Mouse (Mus musculus) thymus, postnatal 4 days (tissue): ENCODE data around the gene Igsf11.

Source experiments
- DNase-seq: peaks from one replicate; pipeline ENCODE4 v3.0.0; 2021

The Igsf11 gene

GRCm38 (mm10) chr16:38892371-38892770 is at the start of gene Igsf11:
TSS of gene Igsf11 (plus strand) at chr16:38892671.
- DNase-seq = no peak

- DNase-seq = peak; percentile 16
These were observed 34.2 kb upstream of the Igsf11 start for GRCm38 (mm10) chr16:38858120-38858749.

GRCm38 (mm10) chr16:38860548-38860947 is 31.9 kb upstream of the Igsf11 start:
- no peak for DNase-seq

GRCm38 (mm10) chr16:38864358-38864757 is 28.1 kb upstream of the Igsf11 start:
- DNase-seq = no peak

GRCm38 (mm10) chr16:38873231-38873630 is 19.2 kb upstream of the Igsf11 start:
- DNase-seq = no peak

GRCm38 (mm10) chr16:38874481-38874880 is 18.0 kb upstream of the Igsf11 start:
- no peak for DNase-seq

GRCm38 (mm10) chr16:38898816-38899425 is 6.5 kb downstream of the Igsf11 start:
- DNase-seq = no peak

- DNase-seq = no peak
These were observed 7.6 kb downstream of the Igsf11 start for GRCm38 (mm10) chr16:38900024-38900423.

GRCm38 (mm10) chr16:38902111-38902778 is 9.8 kb downstream of the Igsf11 start:
- peak; percentile 93 for DNase-seq

- no peak for DNase-seq
These were observed 10.5 kb downstream of the Igsf11 start for GRCm38 (mm10) chr16:38903020-38903419.

- no peak for DNase-seq
These were observed 11.7 kb downstream of the Igsf11 start for GRCm38 (mm10) chr16:38904202-38904601.

- DNase-seq = no peak
These were observed 13.4 kb downstream of the Igsf11 start for GRCm38 (mm10) chr16:38905911-38906310.

- no peak for DNase-seq
These were observed 15.8 kb downstream of the Igsf11 start for GRCm38 (mm10) chr16:38908304-38908703.

GRCm38 (mm10) chr16:38909506-38909905 is 17.0 kb downstream of the Igsf11 start:
- no peak for DNase-seq

GRCm38 (mm10) chr16:38910088-38910487 is 17.6 kb downstream of the Igsf11 start:
- no peak for DNase-seq

- DNase-seq = no peak
These were observed 23.0 kb downstream of the Igsf11 start for GRCm38 (mm10) chr16:38915451-38915850.

- no peak for DNase-seq
These were observed 23.7 kb downstream of the Igsf11 start for GRCm38 (mm10) chr16:38916053-38916786.

GRCm38 (mm10) chr16:38916885-38917284 is 24.4 kb downstream of the Igsf11 start:
- DNase-seq = no peak

GRCm38 (mm10) chr16:38918121-38918520 is 25.6 kb downstream of the Igsf11 start:
- no peak for DNase-seq

- no peak for DNase-seq
These were observed 28.0 kb downstream of the Igsf11 start for GRCm38 (mm10) chr16:38920488-38920887.

- no peak for DNase-seq
These were observed 32.5 kb downstream of the Igsf11 start for GRCm38 (mm10) chr16:38924940-38925339.

- no peak for DNase-seq
These were observed 36.3 kb downstream of the Igsf11 start for GRCm38 (mm10) chr16:38928760-38929159.

- no peak for DNase-seq
These were observed 39.0 kb downstream of the Igsf11 start for GRCm38 (mm10) chr16:38931519-38931918.

- no peak for DNase-seq
These were observed 48.3 kb downstream of the Igsf11 start for GRCm38 (mm10) chr16:38940805-38941204.
